Mouse (Mus musculus): Measurements from ENCODE around the gene Bdh1. TPM values are rescaled to one million over a fixed set of nuclear protein-coding genes. Genes with fewer than 3 reads are reported as not detected.

Gene Bdh1
- total and polyA plus RNA-seq, 3 experiments: 61.3 to 159 (median 134) TPM

GRCm38 (mm10) chr16:31429471-31430155, 7.5 kb downstream of the Bdh1 start:
- intact Hi-C loops (cut with DNase I): no loop called here
- H3K27ac ChIP-seq: peak overlapping the region; percentile 83
- peak; percentile 89 to 92 for DNase-seq
- H3K9ac ChIP-seq (ENCODE audit: low read depth, low read length): peak overlapping the region; percentile 64
- H3K4me1 ChIP-seq (ENCODE audit: control insufficient read depth, insufficient read depth, low read length): 0 out of 2 replicates have a peak, but pooled peaks cover 1% of the 10 kb centered on the region
- TF ChIP-seq CTCF (IDR thresholded peaks at IDR 0.05): no peak
- peak; percentile 73; the same call in 1 of the 2 replicates for TF ChIP-seq EP300 (IDR thresholded peaks at IDR 0.05; ENCODE audit: insufficient read depth, low read depth, low read length)
- peak; percentile 42; the same call in 1 of the 2 replicates for TF ChIP-seq POLR2A (IDR thresholded peaks at IDR 0.05; ENCODE audit: insufficient read depth, low read depth, low read length)
- under 1% methylated on average over 49 of the region's 49 CpGs for WGBS
- H3K79me2 ChIP-seq (replicated peaks; ENCODE audit: control insufficient read depth, insufficient read depth, low read length): no peaks in the 10 kb centered on the region
- peaks cover 7% of the 10 kb centered on the region for H3K27me3 ChIP-seq (ENCODE audit: control insufficient read depth, insufficient read depth, low read length)
- peak overlapping the region; percentile 56 for H3K4me3 ChIP-seq
- no peaks in the 10 kb centered on the region for H3K36me3 ChIP-seq (ENCODE audit: control insufficient read depth, insufficient read depth, low read length)

GRCm38 (mm10) chr16:31433466-31434110, 11.5 kb downstream of the Bdh1 start:
- Histone ChIP-seq H3K4me1 (ENCODE audit: control insufficient read depth, insufficient read depth, low read length) (0 out of 2 replicates have a peak, but pooled peaks cover 1% of the 10 kb centered on the region), H3K79me2 (replicated peaks; ENCODE audit: control insufficient read depth, insufficient read depth, low read length) (no peaks in the 10 kb centered on the region), H3K4me3 (no peak overlapping the region), H3K27ac (no peak overlapping the region), H3K36me3 (ENCODE audit: control insufficient read depth, insufficient read depth, low read length) (no peaks in the 10 kb centered on the region), H3K27me3 (ENCODE audit: control insufficient read depth, insufficient read depth, low read length) (peaks cover 2% of the 10 kb centered on the region), H3K9ac (ENCODE audit: low read depth, low read length) (no peak overlapping the region)
- 75% methylated on average over 12 of the region's 12 CpGs for WGBS
- TF ChIP-seq POLR2A (IDR thresholded peaks at IDR 0.05; ENCODE audit: insufficient read depth, low read depth, low read length) (no peak), EP300 (IDR thresholded peaks at IDR 0.05; ENCODE audit: insufficient read depth, low read depth, low read length) (no peak), CTCF (IDR thresholded peaks at IDR 0.05) (no peak)
- DNase-seq: no peak
- intact Hi-C loops (cut with DNase I): no loop called here

GRCm38 (mm10) chr16:31435146-31435545, 13.1 kb downstream of the Bdh1 start:
- Histone ChIP-seq H3K79me2 (replicated peaks; ENCODE audit: control insufficient read depth, insufficient read depth, low read length) (no peaks in the 10 kb centered on the region), H3K36me3 (ENCODE audit: control insufficient read depth, insufficient read depth, low read length) (no peaks in the 10 kb centered on the region), H3K4me1 (ENCODE audit: control insufficient read depth, insufficient read depth, low read length) (no peaks in the 10 kb centered on the region), H3K4me3 (no peak overlapping the region), H3K9ac (ENCODE audit: low read depth, low read length) (no peak overlapping the region), H3K27me3 (ENCODE audit: control insufficient read depth, insufficient read depth, low read length) (no peaks in the 10 kb centered on the region), H3K27ac (no peak overlapping the region)
- intact Hi-C loops (cut with DNase I): no loop called here
- no peak for TF ChIP-seq EP300 (IDR thresholded peaks at IDR 0.05; ENCODE audit: insufficient read depth, low read depth, low read length)
- no peak for TF ChIP-seq CTCF (IDR thresholded peaks at IDR 0.05)
- no peak for TF ChIP-seq POLR2A (IDR thresholded peaks at IDR 0.05; ENCODE audit: insufficient read depth, low read depth, low read length)
- WGBS: 91% methylated on average over 4 of the region's 4 CpGs
- no peak for DNase-seq

- no peak for DNase-seq
- intact Hi-C loops (cut with DNase I): no loop called here
- WGBS: 67% methylated on average over 9 of the region's 9 CpGs
Measured at GRCm38 (mm10) chr16:31436085-31436484, 14.0 kb downstream of the Bdh1 start.

GRCm38 (mm10) chr16:31437358-31437757, 15.3 kb downstream of the Bdh1 start:
- intact Hi-C loops (cut with DNase I): no loop called here
- Histone ChIP-seq H3K27ac (no peak overlapping the region), H3K4me1 (ENCODE audit: control insufficient read depth, insufficient read depth, low read length) (no peaks in the 10 kb centered on the region), H3K79me2 (replicated peaks; ENCODE audit: control insufficient read depth, insufficient read depth, low read length) (no peaks in the 10 kb centered on the region), H3K36me3 (ENCODE audit: control insufficient read depth, insufficient read depth, low read length) (no peaks in the 10 kb centered on the region), H3K27me3 (ENCODE audit: control insufficient read depth, insufficient read depth, low read length) (no peaks in the 10 kb centered on the region), H3K9ac (ENCODE audit: low read depth, low read length) (no peak overlapping the region), H3K4me3 (no peak overlapping the region)
- TF ChIP-seq EP300 (IDR thresholded peaks at IDR 0.05; ENCODE audit: insufficient read depth, low read depth, low read length) (no peak), CTCF (IDR thresholded peaks at IDR 0.05) (no peak), POLR2A (IDR thresholded peaks at IDR 0.05; ENCODE audit: insufficient read depth, low read depth, low read length) (no peak)
- DNase-seq: no peak
- WGBS: 85% methylated on average over 11 of the region's 11 CpGs

More at GRCm38 (mm10) chr16:31436085-31436484, 14.0 kb downstream of the Bdh1 start:
- Histone ChIP-seq H3K79me2 (replicated peaks; ENCODE audit: control insufficient read depth, insufficient read depth, low read length) (no peaks in the 10 kb centered on the region), H3K9ac (ENCODE audit: low read depth, low read length) (no peak overlapping the region), H3K36me3 (ENCODE audit: control insufficient read depth, insufficient read depth, low read length) (no peaks in the 10 kb centered on the region), H3K27ac (no peak overlapping the region), H3K27me3 (ENCODE audit: control insufficient read depth, insufficient read depth, low read length) (no peaks in the 10 kb centered on the region), H3K4me1 (ENCODE audit: control insufficient read depth, insufficient read depth, low read length) (no peaks in the 10 kb centered on the region), H3K4me3 (no peak overlapping the region)
- TF ChIP-seq EP300 (IDR thresholded peaks at IDR 0.05; ENCODE audit: insufficient read depth, low read depth, low read length) (no peak), CTCF (IDR thresholded peaks at IDR 0.05) (no peak), POLR2A (IDR thresholded peaks at IDR 0.05; ENCODE audit: insufficient read depth, low read depth, low read length) (no peak)

GRCm38 (mm10) chr16:31439529-31439928, 17.4 kb downstream of the Bdh1 start:
- intact Hi-C loops (cut with DNase I): no loop called here
- WGBS: 83% methylated on average over 5 of the region's 5 CpGs

More at GRCm38 (mm10) chr16:31439529-31439928, 17.4 kb downstream of the Bdh1 start:
- H3K4me1 ChIP-seq (ENCODE audit: control insufficient read depth, insufficient read depth, low read length): no peaks in the 10 kb centered on the region
- no peak overlapping the region for H3K4me3 ChIP-seq
- no peak overlapping the region for H3K27ac ChIP-seq
- no peaks in the 10 kb centered on the region for H3K36me3 ChIP-seq (ENCODE audit: control insufficient read depth, insufficient read depth, low read length)
- H3K9ac ChIP-seq (ENCODE audit: low read depth, low read length): no peak overlapping the region
- no peaks in the 10 kb centered on the region for H3K79me2 ChIP-seq (replicated peaks; ENCODE audit: control insufficient read depth, insufficient read depth, low read length)
- DNase-seq: no peak
- no peaks in the 10 kb centered on the region for H3K27me3 ChIP-seq (ENCODE audit: control insufficient read depth, insufficient read depth, low read length)
- TF ChIP-seq CTCF (IDR thresholded peaks at IDR 0.05): no peak
- TF ChIP-seq POLR2A (IDR thresholded peaks at IDR 0.05; ENCODE audit: insufficient read depth, low read depth, low read length): no peak
- no peak for TF ChIP-seq EP300 (IDR thresholded peaks at IDR 0.05; ENCODE audit: insufficient read depth, low read depth, low read length)
